Mouse (Mus musculus) forebrain, postnatal 0 days (tissue): ENCODE measurements at regions not wholly inside any gene's neighbourhood (a gene's known extent, or its start where the extent isn't known, plus 50 kb on each side); places are given as distances from the start of the nearest gene placed in this dataset.

ENCODE experiments used
- ATAC-seq: fragments of 200-750 bp; cut with Nextera tagmentation; 2 replicates; pipeline ENCODE4 v1.8.0; 2017; ENCODE audit warnings: mild to moderate bottlenecking, moderate library complexity
- DNase-seq: peaks from one replicate; pipeline ENCODE4 v3.0.0-alpha.2; 2015
- H3K27ac ChIP-seq: fragments of 300-500 bp; sonication (generic); 2 replicates; pipeline ENCODE4 v1.5.1; 2014; ENCODE audit warnings: low read depth, mild to moderate bottlenecking, antibody characterized with exemption, low read length, moderate library complexity, mixed read lengths
- H3K27me3 ChIP-seq: fragments of 300-500 bp; sonication (generic); 2 replicates; pipeline ENCODE4 v1.6.1; 2014; ENCODE audit warnings: mild to moderate bottlenecking, low read length, mixed read lengths; ENCODE audit not compliant: insufficient read depth
- H3K36me3 ChIP-seq: fragments of 300-500 bp; sonication (generic); 2 replicates; pipeline ENCODE4 v1.6.1; 2014; ENCODE audit warnings: mild to moderate bottlenecking, moderate library complexity; ENCODE audit not compliant: insufficient read depth
- H3K4me1 ChIP-seq: fragments of 300-500 bp; sonication (generic); 2 replicates; pipeline ENCODE4 v1.6.1; 2014; ENCODE audit warnings: antibody characterized with exemption; ENCODE audit not compliant: insufficient read depth
- H3K4me2 ChIP-seq: fragments of 300-500 bp; sonication (generic); 2 replicates; pipeline ENCODE4 v1.6.1; 2014; ENCODE audit warnings: low read depth, mild to moderate bottlenecking, moderate library complexity
- H3K4me3 ChIP-seq: fragments of 300-500 bp; sonication (generic); 2 replicates; pipeline ENCODE4 v1.5.1; 2014; ENCODE audit warnings: low read depth, low read length, mixed read lengths
- H3K9ac ChIP-seq: fragments of 300-500 bp; sonication (generic); 2 replicates; pipeline ENCODE4 v1.6.1; 2014; ENCODE audit warnings: mild to moderate bottlenecking
- H3K9me3 ChIP-seq: fragments of 300-500 bp; sonication (generic); 2 replicates; pipeline ENCODE4 v1.6.1; 2016; ENCODE audit warnings: low read length
- CTCF ChIP-seq: sonication (generic); IDR thresholded peaks from 2 replicates; pipeline ENCODE4 v1.5.1; 2016; ENCODE audit warnings: antibody characterized with exemption, control low read depth, low read depth
- WGBS: fragments of 180-500 bp; shearing (Covaris S2); extraction: QIAGEN DNeasy Blood & Tissue Kit; methylation state at CpG from one replicate; pipeline ENCODE4 v1.1.7; 2014; 5-methylcytosine and 5-hydroxymethylcytosine counted together

DNA sequence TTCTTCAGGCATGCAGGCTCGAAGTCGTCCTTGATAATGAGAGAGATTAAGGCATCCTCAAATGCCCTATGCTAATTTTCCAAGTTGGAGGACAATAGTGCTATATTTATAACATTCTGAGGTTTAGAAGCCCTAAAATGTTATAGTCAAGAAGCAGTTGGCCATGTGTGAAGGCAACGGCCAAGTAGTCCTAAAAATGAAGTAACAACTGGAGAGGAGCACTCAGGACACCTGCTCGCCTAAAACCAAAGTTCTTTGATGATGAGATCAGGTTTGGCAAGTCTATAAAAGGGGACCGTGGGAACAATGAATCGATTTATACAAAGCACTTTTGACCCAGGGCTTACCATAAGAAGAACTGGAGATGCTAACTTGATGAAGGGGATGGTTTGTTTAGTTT, 237.4 kb upstream of the Ppp2r3a start:
- no peak overlapping the region for H3K9ac ChIP-seq
- ATAC-seq = no peak
- H3K4me1 ChIP-seq = no peaks in the 10 kb centered on the region
- no peaks in the 10 kb centered on the region for H3K27me3 ChIP-seq
- H3K36me3 ChIP-seq = no peaks in the 10 kb centered on the region
- H3K9me3 ChIP-seq = no peaks in the 10 kb centered on the region
- 52% methylated on average over 6 of the region's 6 CpGs for whole genome bisulfite sequencing
- DNase-seq = no peak
- no peak overlapping the region for H3K4me3 ChIP-seq
- H3K4me2 ChIP-seq = no peak overlapping the region
- no peak for TF ChIP-seq CTCF
- H3K27ac ChIP-seq = no peak overlapping the region

DNA sequence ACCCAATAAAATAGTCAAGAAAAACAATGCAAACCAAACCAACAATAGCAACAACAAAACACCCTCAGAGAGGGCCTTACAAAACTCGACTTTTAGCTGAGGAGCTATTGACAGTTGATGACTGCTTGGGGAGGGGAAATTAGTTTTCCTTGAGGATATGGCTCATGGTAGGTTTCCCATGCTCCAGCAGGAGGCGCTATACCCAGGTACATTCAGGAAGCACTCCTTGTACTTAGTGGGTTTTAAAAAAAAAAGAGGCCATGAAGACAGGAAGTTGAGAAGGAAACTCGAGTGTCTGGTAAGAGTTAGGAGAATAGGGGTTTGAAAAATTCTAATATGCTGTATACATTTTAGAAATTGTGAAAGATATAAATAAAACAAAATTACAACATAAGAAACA, 224.6 kb upstream of the Ppp2r3a start:
- TF ChIP-seq CTCF = 0 out of 2 replicates have a peak, but pooled peaks have one; percentile 7
- Histone ChIP-seq H3K4me3 (no peak overlapping the region), H3K4me2 (no peak overlapping the region), H3K9me3 (0 out of 2 replicates have a peak, but pooled peaks cover 3% of the 10 kb centered on the region), H3K4me1 (peaks cover 13% of the 10 kb centered on the region; the same call in 1 of the 2 replicates), H3K27me3 (no peaks in the 10 kb centered on the region), H3K9ac (no peak overlapping the region), H3K36me3 (no peaks in the 10 kb centered on the region), H3K27ac (no peak overlapping the region)
- no peak for DNase-seq
- 77% methylated on average over 3 of the region's 3 CpGs for WGBS
- no peak for ATAC-seq

DNA sequence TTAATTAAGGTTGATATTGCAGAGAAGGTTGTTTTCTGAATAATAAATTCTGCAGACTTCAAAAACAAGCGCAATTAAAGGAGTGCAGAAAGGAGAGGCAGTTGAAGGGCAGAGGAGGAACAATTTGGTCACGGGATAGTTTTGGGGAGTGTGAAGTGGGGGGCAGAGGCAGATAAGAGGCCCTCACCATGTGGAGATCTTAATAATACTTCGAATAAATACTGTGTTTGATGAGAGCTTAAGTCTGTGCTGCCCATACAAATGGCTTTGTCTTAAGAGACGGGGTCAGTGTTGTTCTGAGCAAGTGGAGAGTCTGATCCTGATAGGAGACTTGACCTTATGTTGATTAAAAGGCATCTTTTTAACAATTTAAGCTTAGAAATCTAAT, 221.5 kb upstream of the Ppp2r3a start:
- H3K4me3 ChIP-seq = no peak overlapping the region
- no peak overlapping the region for H3K9ac ChIP-seq
- no peak for TF ChIP-seq CTCF
- no peaks in the 10 kb centered on the region for H3K27me3 ChIP-seq
- no peak overlapping the region for H3K4me2 ChIP-seq
- DNase-seq (no peak), ATAC-seq (no peak)
- H3K9me3 ChIP-seq = no peaks in the 10 kb centered on the region
- WGBS = 17% methylated on average over 4 of the region's 4 CpGs
- H3K27ac ChIP-seq = peak overlapping the region; percentile 57; the same call in 1 of the 2 replicates
- no peaks in the 10 kb centered on the region for H3K36me3 ChIP-seq
- H3K4me1 ChIP-seq = peaks cover 13% of the 10 kb centered on the region; the same call in 1 of the 2 replicates

DNA sequence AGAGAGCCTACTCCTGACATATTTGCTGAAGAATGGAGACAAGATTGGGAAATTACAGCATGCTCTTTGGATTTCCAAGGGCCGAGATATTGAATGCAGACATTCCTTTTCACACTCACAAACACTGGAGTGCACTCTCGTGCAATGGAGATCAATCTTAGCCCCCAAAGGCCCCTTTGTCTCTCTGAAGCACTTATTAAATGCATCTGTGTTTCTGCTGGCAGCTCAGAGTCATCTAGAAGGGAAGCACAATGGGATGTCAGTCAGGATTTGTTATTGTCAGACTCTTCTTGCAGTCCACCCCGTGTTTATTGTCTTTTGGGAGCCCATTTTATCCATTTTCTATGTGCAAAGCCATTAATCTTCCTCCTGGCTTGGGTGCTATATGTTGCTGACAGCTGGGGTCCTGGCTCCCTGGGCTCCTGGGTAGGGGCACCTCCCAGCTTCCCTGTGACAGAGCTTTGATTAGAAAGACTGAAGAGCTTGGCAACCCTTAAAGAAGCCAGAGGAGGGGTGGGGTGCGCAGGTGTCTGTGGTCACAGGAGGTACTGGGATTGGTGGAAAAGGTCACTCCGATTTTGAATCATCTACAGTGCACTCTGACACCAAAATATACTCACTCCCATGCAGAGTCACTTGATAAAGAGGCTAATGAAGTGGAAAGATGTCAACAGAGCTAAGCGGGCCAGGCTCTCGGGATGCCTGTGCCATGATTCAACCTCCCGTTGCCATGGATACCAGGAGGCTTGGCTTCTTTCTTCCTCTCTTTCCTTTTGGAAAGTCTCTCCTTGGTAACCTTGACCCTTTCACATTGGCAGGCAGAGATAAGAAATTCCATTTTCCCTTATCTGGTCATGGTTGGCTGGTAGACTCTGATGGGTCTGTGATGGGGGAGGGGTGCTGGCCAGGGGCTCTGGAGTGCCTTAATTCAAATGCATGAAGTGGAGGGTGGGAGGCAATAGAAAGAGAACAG, 220.8 kb upstream of the Ppp2r3a start:
- ATAC-seq (peak; percentile 88), DNase-seq (peak; percentile 78)
- H3K4me1 ChIP-seq = peaks cover 13% of the 10 kb centered on the region; the same call in 1 of the 2 replicates
- no peaks in the 10 kb centered on the region for H3K27me3 ChIP-seq
- H3K36me3 ChIP-seq = no peaks in the 10 kb centered on the region
- H3K4me2 ChIP-seq = no peak overlapping the region
- H3K9ac ChIP-seq = no peak overlapping the region
- no peak overlapping the region for H3K4me3 ChIP-seq
- WGBS = 9% methylated on average over 8 of the region's 8 CpGs
- no peak for TF ChIP-seq CTCF
- H3K27ac ChIP-seq = peak overlapping the region; percentile 57; the same call in 1 of the 2 replicates
- H3K9me3 ChIP-seq = no peaks in the 10 kb centered on the region

DNA sequence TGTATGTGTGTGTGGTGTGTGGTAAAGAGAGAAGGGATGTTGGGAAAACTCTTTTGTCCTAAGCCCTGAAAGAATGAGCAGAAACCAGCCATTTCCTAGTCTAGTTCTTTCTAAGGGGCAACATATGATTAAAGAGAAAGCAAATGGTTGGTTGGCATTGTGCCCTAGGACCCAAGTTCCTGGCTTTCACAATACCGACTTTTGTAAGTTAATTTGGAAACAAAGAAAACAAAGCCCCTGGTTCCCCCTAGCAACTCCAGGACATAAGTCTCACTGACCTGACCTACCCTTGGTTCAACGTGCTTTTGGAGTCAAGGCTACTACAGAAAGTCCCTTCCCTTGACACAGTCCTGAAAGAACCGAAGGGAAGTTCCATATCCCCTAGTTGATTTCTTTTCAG, 220.1 kb upstream of the Ppp2r3a start:
- Histone ChIP-seq H3K4me3 (no peak overlapping the region), H3K27me3 (no peaks in the 10 kb centered on the region), H3K9me3 (no peaks in the 10 kb centered on the region), H3K36me3 (no peaks in the 10 kb centered on the region), H3K27ac (peak overlapping the region; percentile 50; the same call in 1 of the 2 replicates), H3K9ac (no peak overlapping the region), H3K4me2 (no peak overlapping the region), H3K4me1 (peaks cover 13% of the 10 kb centered on the region; the same call in 1 of the 2 replicates)
- no peak for DNase-seq
- TF ChIP-seq CTCF = no peak
- ATAC-seq = no peak
- 10% methylated on average over 3 of the region's 3 CpGs for WGBS

DNA sequence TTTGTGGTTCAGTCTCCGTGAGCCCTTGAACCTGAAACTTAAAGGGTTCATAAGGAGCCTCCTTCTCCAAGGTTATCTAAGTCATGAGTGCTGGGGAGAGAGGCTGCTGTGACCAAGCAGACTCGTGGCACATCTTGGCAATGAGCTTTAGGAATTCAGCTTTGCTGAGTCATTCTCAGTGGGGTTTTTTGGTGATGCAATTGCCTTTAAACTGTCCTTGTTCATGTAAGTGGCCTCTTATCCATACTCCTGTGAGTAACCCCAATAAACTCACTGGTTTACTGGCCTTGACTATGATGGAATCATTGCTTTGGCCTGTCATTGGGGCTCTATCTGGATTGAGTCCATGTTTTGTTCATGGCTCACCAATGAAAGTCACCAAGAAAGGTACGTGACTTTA, 218.2 kb upstream of the Ppp2r3a start:
- DNase-seq (no peak), ATAC-seq (no peak)
- no peak overlapping the region for H3K9ac ChIP-seq
- 93% methylated on average over 3 of the region's 3 CpGs for WGBS
- no peaks in the 10 kb centered on the region for H3K9me3 ChIP-seq
- no peak overlapping the region for H3K27ac ChIP-seq
- H3K4me1 ChIP-seq = peaks cover 13% of the 10 kb centered on the region; the same call in 1 of the 2 replicates
- H3K4me3 ChIP-seq = no peak overlapping the region
- H3K36me3 ChIP-seq = no peaks in the 10 kb centered on the region
- TF ChIP-seq CTCF = no peak
- no peaks in the 10 kb centered on the region for H3K27me3 ChIP-seq
- H3K4me2 ChIP-seq = no peak overlapping the region
